Mouse (Mus musculus) heart, postnatal 25 days (tissue): ENCODE results near the gene Atp6v0d1. TPM values are rescaled to one million over a fixed set of nuclear protein-coding genes. Genes with fewer than 3 reads are reported as not detected.

Source experiments
- DNase-seq: peaks from one replicate; pipeline ENCODE4 v3.0.0; 2022; ENCODE audit warnings: low spot score
- intact Hi-C: fragments of 180-260 bp; cut with DNase I; formaldehyde crosslinking; loops from one replicate; pipeline ENCODE4 v1.15.1; 2025
- microRNA-seq: library from miRNA; unstranded; fragments of <30 nt; microRNA quantifications from one replicate; pipeline ENCODE4 v1.2.0, GENCODE M21; 2022
- total RNA-seq, 2 experiments: library from RNA; stranded (reverse); gene quantifications; 2 replicates each; pipeline ENCODE4 v1.2.3; 2021

The Atp6v0d1 gene
- total RNA-seq, 2 experiments from 2014 or later = 45.7 to 53.2 TPM

DNA sequence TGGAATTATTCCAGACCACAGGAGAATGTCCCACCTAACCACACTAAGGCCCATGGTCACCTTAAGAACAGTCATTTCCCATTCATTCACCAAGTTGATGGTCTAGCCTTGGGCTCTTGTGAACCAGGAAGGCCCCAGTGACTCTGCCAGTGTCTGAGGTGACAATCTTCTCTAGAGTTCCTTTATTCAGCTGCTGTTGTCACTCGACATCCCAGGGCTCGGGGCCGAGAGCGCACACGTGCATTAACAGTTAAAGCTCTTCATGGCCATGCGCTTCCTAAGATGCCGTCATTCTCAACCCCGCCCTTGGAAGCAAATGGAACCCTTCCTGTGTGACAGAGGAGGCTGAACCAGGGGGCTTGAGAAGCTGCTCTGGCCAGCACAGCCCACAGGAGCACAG, 83.7 kb downstream of the Atp6v0d1 start:
- no peak for DNase-seq
- intact Hi-C loops = loop anchor here (5.0 kb wide), 2 partner anchors 35 to 50 kb away; partner anchors contain the start of gene Hsd11b2

- DNase-seq = no peak
- intact Hi-C loops = loop anchor here (5.0 kb wide), 2 partner anchors 36 to 51 kb away; partner anchors contain the start of gene Hsd11b2
Observed at GRCm38 (mm10) chr8:105481453-105481852, 84.4 kb downstream of the Atp6v0d1 start.

- no peak for DNase-seq
- intact Hi-C loops = loop anchor here (5.0 kb wide), 2 partner anchors 36 to 51 kb away; partner anchors contain the start of gene Hsd11b2
Observed at GRCm38 (mm10) chr8:105481013-105481412, 84.8 kb downstream of the Atp6v0d1 start.

DNA sequence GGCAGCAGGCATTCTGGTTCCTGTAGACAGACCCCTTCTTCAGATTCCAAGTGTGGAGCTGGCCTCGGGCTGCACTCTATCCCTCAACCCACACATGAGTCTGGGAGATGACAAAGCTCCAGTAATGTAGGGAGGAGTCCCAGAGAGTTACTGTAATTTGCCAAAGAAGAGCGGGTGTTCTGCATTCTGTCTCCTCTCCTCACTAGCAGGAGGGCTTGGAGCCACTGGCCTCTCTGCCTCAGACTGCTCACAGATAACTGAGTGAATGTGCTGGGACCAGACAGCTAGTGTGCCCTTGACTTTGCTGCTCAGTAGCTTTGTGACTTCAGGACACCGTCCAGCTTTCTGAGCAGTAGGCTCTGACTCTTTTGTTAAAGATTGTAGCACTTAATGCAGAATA, 88.1 kb downstream of the Atp6v0d1 start:
- DNase-seq = no peak
- intact Hi-C loops = loop anchor here (2.0 kb wide), 2 partner anchors 65 to 119 kb away; partner anchors contain the start of genes Kctd19 and Lrrc36

- intact Hi-C loops = loop anchor here (2.0 kb wide), 2 partner anchors 64 to 118 kb away; partner anchors contain the start of genes Kctd19 and Lrrc36
- no peak for DNase-seq
Observed at GRCm38 (mm10) chr8:105476628-105477413, 89.0 kb downstream of the Atp6v0d1 start.

- intact Hi-C loops = loop anchor here (2.0 kb wide), 2 partner anchors 63 to 117 kb away; partner anchors contain the start of genes Kctd19 and Lrrc36
- DNase-seq = no peak
Observed at GRCm38 (mm10) chr8:105476161-105476560, 89.7 kb downstream of the Atp6v0d1 start.

DNA sequence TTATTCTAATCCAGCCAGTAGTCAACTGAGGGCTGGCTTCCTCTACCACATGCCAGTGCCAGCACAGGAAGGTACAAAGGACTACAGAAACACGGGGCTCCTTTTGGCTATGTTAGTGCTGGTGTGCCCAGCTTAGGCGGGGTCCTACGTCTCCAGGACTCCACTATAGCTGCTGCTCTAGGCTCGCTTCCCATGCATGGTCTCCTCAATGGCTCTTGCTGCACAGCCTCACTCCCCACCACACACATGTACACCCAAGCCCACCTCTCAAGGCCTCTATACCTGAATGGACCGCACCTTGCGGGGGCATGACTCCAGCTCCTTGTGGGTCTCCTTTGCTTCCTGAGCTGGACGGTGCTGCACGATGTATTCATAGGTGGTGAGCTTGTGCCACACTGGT, 90.1 kb downstream of the Atp6v0d1 start:
- intact Hi-C loops = loop anchor here (2.0 kb wide), 2 partner anchors 63 to 117 kb away; partner anchors contain the start of genes Kctd19 and Lrrc36
- DNase-seq = no peak

DNA sequence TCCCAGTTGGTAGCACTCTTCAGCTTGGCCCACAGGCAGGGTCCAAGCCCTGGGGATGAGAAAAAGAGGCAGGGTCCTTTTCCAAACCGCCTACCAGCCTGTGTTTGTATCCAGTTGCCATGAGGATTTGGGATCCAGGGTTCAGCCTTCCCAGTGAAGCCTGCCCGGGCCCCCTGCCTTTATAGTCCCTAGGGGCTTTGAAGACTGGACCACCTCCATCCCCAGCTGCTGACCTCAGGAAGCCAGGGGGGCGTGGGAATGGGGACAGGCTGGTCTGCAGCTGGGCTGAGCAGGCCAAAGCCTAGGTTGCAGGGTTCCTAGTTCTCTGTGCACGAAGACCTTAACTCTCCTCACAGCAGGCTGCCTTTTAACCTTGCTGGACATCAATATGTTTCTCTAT, 90.6 kb downstream of the Atp6v0d1 start:
- intact Hi-C loops = no loop called here
- peak; percentile 69 for DNase-seq

DNA sequence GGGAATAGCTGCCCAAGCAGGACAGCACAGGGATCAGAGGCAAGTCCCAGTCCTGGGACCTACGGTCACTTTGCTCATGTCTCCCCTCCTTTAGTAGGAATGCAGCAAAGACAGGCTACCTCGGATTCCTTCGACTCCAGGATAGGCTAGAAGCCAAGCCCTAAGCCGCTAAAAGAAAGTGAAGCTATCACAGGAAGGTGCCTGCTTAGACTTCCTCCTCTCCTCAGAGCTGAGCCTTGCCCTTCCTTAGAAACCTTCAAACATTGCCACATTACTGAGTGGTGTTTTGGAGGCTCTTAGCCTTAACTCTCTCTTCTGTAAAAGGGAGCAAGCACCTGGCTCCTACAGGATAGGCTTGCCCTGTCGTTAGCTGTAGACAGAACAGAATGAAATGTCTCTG, 91.2 kb downstream of the Atp6v0d1 start:
- DNase-seq = no peak
- intact Hi-C loops = no loop called here

Small RNA genes lying within 50 kb of the gene (microRNA-seq; reads per million reads assigned to microRNA genes)
- gene Mir1966 = not detected

Other genes with a start within 250 kb of the Atp6v0d1 start
- 1 to 10 TPM; 1.3 to 1.9 TPM for gene Lrrc29, start 239.8 kb downstream of the Atp6v0d1 start, total RNA-seq
- gene Tmem208, start 239.7 kb downstream of the Atp6v0d1 start, total RNA-seq = 10 to 100 TPM; 23.4 to 25.3 TPM
- gene Fhod1, start 218.1 kb downstream of the Atp6v0d1 start, total RNA-seq = 1 to 10 TPM; 6.1 to 7.2 TPM
- gene Slc9a5, start 217.2 kb downstream of the Atp6v0d1 start, total RNA-seq = under 1 TPM; 0.29 to 0.56 TPM
- not detected for gene Plekhg4, start 192.8 kb downstream of the Atp6v0d1 start, total RNA-seq
- under 1 TPM in 1 of 2 experiments, not detected in 1; 0.44 TPM for gene Kctd19, start 152.5 kb downstream of the Atp6v0d1 start, total RNA-seq
- under 1 TPM; 0.42 to 0.73 TPM for gene Lrrc36, start 152.5 kb downstream of the Atp6v0d1 start, total RNA-seq
- 10 to 100 TPM; 51.4 TPM for gene Tppp3, start 94.5 kb downstream of the Atp6v0d1 start, total RNA-seq
- 10 to 100 TPM; 12.8 to 13.6 TPM for gene Zdhhc1, start 69.1 kb downstream of the Atp6v0d1 start, total RNA-seq
- gene Hsd11b2, start 47.3 kb downstream of the Atp6v0d1 start, total RNA-seq = under 1 TPM; 0.13 to 0.36 TPM
- gene Ripor1, start 39.2 kb upstream of the Atp6v0d1 start, total RNA-seq = 10 to 100 TPM; 41.7 to 50.9 TPM
- gene Ctcf, start 70.5 kb upstream of the Atp6v0d1 start, total RNA-seq = 10 to 100 TPM; 36.4 to 43.6 TPM
- gene Agrp, start 71.3 kb upstream of the Atp6v0d1 start, total RNA-seq = not detected
- under 1 TPM; 0.18 to 0.20 TPM for gene Carmil2, start 120.2 kb upstream of the Atp6v0d1 start, total RNA-seq
- gene Acd, start 135.1 kb upstream of the Atp6v0d1 start, total RNA-seq = 10 to 100 TPM; 11.1 to 13.7 TPM
- 1 to 10 TPM; 8.4 to 9.1 TPM for gene Pard6a, start 135.1 kb upstream of the Atp6v0d1 start, total RNA-seq
- not detected for gene 4933405L10Rik, start 141.6 kb upstream of the Atp6v0d1 start, total RNA-seq
- gene Enkd1, start 142.2 kb upstream of the Atp6v0d1 start, total RNA-seq = 1 to 10 TPM; 2.0 to 2.4 TPM
- 1 to 10 TPM; 4.2 to 4.8 TPM for gene Gfod2, start 192.6 kb upstream of the Atp6v0d1 start, total RNA-seq